Mouse (Mus musculus): ENCODE measurements around the gene Orm2.

The Orm2 gene

DNA sequence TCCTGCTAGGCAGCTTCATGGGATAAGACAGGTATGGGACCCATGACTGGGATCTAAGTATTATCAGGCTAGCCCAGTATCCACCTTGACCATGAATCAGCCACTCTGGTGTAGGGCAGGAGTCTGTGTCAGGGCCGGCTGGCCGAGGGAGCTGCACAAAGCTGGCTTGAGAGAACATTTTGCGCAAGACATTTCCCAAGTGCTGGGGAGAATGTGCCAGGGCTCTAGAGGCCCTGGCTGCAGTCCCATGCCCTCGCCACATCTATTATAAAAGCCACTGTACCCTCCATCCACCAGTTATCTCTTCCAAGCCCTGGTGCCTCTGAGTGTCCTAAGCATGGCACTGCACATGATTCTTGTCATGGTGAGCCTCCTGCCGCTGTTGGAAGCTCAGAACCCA, at the start of gene Orm2:
TSS of gene Orm2 (plus strand) at position 300 of the 400 bp plus-strand sequence.
- DNase-seq (ENCODE audit: low read depth, low spot score): no peak

DNA sequence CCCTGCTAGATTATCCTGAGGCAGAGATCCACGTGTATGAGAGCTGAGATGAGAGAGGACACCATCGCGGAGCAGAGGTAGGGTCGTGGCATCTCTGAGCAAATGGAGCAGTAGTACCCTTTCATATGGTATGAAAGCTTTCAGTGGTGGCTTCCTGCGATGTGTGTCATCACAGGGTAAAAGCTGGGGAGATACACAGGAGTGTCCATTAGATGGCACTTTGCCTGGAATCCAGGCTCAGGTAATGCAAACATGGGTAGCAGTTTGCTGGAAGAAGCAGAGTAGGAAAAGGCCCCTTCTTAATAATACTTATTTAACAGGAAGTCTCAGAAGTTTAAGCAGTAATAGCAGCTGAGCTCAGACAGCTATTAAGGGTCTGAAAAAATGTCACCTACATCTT, 48.2 kb upstream of the Orm2 start:
- DNase-seq (ENCODE audit: low read depth, low spot score): no peak

DNA sequence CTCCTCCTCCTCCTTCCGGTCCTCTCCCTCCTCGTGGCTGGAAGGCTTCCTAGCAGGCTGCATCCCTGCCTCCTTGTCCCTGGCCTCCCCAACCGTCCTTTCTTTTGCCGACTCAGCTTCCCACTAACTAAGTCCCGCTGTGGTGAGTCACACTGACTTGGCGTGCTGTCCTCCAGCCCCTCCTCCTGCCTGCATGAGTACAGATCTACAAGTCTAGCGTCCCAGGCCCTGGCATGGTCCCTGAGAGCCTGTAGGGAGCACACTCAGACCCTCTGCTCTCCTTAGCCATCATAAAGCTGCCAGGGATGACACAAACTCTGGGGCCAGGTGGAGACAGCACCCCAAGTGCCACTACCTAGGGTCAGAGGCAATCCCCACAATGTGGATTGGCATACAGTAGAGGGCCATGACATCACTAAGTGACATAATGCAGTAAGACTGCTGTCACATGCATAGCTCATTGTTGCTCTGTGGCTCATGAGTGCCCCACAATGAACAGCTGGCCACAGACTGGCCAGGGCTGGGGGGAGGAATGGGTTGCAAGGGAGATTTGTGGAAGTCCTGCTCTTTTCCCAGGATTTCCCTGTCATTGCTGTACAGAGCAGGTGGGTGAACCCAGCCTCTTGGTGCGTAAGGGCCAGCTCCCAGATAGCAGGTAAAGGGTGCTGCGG, 46.0 kb upstream of the Orm2 start:
- no peak for DNase-seq (ENCODE audit: low read depth, low spot score)

DNA sequence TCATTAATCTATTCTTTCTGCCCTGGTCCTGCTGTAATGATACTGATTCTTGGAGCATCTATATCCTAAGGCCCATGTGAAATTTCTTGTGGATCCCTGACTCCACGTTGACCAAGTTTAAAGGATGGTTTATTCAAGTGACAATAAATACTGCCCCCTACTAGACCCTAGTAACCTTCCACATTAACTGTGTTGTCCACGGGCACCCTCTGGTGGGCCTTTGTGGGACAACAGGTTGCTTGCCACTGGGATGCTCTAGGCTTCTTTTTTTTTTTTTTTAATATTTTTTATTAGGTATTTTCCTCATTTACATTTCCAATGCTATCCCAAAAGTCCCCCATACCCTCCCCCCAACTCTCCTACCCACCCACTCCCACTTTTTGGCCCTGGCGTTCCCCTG, 42.7 kb upstream of the Orm2 start:
- DNase-seq (ENCODE audit: low read depth, low spot score): peak; percentile 54

DNA sequence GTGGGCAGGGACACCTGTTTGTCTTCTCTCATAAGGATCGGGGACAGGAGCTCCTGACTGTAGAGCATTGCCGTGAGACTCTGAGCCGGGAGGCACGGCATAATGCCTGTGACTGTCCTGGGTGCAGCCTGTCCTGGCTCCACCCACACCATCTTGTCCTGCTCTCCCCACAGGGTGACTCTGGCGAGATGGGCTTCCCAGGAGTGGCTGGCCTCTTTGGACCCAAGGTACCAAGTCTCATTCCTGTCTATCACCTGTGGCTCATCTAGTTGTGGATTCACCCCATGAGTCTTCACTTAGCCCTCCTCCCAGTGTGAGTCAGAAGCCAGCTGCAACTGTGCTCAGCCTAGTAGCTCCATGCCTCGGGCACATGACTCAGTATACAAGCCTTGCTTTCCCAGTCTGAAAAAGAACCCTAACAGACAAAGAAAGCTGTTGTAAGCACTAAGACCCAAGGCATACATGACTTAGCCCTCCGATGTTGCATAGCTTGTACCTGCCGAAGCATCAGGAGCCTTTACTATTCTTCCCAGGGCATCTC, 38.9 kb upstream of the Orm2 start:
- no peak for DNase-seq (ENCODE audit: low read depth, low spot score)

DNA sequence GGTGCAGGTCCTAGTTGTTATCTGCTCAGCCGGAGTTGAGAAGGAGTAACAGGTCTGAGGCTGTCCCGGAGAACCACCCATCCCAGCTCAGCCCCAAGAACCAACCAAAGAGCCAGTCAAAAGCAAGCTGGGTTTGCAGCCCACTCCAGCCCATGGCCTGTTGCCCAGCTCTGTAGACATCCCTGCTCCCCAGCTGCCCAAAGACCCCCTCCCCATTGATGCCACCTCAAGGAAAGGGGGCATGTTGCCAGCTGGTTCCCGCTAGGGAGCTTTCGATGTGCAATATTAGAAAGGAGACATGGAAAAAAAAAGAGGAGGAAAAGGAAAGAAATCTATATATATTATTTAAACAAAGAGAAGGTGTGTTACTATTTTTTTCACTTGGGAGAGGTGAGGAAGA, 28.8 kb upstream of the Orm2 start:
- DNase-seq (ENCODE audit: low read depth, low spot score): no peak

DNA sequence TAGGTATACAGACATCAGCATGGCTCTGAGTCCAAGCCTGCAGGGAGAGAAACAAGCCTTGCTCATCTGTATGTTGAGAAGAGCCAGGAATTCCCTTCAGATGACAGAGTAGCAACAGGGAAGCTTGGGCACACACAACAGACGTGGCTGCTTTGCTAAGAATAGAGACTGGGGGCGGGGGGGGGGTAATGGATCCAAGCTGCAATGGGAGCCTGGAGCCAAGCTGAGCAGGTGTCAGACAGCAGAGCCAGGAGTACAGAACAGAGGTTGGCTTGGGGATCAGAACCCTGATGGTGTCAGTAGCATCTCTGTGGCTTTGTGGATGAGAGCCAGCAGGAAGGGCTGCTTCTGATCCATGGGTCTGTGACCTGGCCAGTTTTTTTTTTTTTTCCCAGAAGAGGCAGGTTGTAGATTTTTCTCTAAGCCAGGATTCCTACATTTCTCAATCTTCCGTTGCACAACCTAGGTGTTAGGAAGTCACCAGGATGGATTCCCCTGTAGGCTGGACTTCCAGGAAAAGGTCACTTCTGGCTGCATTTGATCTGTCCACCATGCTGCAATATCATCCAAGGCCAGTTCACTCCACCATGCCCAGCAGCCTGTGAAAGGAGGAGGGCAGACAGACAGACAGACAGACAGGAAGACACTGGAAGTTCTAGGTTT, 23.7 kb upstream of the Orm2 start:
- no peak for DNase-seq (ENCODE audit: low read depth, low spot score)

DNA sequence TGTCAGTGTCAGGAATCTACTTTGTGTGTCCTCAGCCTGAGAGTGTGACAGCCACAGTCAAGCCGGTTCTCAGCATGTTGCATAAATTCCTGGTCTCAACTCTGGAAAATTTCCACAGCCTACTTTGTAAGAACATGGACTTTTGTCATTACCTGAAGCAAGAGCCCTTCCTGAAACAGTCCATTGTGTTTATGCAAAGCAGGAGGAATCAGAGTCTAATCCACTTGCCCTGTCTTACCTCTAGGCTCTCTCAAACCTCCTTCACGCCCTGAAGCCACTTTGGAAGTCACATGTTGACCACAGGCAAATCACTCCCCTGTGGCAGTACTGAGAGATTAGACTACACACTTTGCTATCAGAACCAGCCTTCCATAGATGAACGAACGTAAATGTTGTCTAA, 19.8 kb upstream of the Orm2 start:
- no peak for DNase-seq (ENCODE audit: low read depth, low spot score)

DNA sequence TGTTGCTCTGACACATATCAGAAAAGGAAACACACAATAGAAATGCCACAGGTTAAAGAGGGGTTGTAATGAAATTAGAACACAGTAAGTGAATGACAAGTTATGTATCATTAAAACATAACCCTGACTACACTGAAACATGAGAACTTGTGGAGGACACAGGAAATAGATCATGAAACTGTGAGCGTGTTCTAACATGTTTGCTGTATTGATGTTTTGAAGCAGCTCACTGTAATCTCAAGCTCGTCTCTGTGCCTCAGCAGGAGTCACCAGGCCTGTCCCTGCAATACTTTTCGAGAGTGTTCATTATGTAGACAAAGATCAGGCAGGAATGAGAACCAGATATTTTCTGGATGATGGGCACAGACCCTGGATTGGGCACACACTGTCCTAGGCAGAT, 18.6 kb upstream of the Orm2 start:
- peak; percentile 19 for DNase-seq (ENCODE audit: low read depth, low spot score)

DNA sequence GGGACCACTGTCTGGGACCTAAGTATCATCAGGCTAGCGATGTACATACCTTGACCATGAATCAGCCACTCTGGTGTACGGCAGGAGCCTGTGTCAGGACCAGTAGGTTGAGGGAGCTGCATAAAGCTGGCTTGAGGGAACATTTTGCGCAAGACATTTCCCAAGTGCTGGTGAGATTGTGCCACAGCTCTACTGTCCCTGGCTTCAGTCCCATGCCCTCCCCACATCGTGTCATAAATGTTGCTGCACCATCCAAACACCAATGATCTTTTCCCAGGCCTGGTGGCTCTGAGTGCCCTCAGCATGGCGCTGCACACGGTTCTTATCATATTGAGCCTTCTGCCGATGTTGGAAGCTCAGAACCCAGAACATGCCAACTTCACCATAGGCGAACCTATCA, 18.0 kb upstream of the Orm2 start, which contains the start of gene Orm1:
TSS of gene Orm1 (plus strand) at position 266 of the 400 bp plus-strand sequence.
- no peak for DNase-seq (ENCODE audit: low read depth, low spot score)

DNA sequence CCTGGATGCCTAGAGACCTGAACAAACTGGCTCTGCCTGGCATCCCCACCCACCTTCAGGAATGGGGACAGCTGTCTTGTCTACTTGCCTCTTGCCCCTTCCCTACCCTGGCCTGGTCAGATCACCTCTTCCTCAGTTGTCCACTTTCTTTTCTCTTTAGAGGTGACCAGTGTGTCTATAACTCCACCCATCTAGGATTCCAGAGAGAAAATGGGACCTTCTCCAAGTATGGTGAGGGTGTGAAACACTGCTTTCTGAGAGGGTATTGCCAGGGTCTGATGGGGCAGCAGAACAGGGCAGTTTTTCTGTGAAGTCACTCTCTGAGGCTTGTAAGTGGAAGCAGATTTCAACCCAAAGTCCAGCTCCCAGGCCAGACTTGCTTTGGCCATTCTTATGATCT, 17.0 kb upstream of the Orm2 start:
- no peak for DNase-seq (ENCODE audit: low read depth, low spot score)

DNA sequence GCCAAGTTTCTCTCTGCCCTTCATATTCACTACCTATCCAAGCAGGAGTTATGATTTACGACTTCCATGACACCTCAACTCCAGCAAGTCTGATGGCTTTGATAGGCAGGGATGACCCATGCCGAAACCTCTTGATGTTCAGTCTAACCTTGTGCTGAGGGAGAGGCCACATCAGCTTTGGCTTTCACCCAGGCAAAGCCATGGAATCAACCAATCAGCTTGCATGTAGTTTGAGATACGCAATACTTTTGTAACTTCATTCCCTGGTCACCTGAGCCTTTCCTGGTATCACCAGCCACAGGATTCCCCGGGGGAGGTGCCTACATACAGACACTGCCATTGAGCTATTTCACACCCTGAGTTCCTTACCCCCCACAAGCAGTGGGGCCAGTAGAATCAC, 15.6 kb upstream of the Orm2 start:
- no peak for DNase-seq (ENCODE audit: low read depth, low spot score)

DNA sequence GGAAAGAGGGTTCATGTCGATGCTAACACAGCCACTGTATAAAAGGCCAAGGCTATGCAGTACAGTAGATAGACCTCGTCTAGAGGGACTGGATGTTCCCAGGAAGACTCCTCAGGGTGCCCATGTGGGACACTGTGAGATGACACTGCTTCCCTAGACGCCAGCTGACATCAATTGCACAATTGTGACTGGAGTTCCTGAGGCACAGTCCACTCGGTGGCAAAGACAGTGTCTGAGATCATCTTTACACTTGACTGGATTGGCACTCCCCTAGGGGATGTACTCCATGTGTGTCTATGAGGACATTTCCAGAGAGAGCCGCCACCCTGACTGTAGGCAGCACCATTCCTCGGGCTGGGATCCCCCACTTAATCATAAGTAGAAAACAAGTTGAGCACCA, 13.7 kb upstream of the Orm2 start:
- DNase-seq (ENCODE audit: low read depth, low spot score): no peak

DNA sequence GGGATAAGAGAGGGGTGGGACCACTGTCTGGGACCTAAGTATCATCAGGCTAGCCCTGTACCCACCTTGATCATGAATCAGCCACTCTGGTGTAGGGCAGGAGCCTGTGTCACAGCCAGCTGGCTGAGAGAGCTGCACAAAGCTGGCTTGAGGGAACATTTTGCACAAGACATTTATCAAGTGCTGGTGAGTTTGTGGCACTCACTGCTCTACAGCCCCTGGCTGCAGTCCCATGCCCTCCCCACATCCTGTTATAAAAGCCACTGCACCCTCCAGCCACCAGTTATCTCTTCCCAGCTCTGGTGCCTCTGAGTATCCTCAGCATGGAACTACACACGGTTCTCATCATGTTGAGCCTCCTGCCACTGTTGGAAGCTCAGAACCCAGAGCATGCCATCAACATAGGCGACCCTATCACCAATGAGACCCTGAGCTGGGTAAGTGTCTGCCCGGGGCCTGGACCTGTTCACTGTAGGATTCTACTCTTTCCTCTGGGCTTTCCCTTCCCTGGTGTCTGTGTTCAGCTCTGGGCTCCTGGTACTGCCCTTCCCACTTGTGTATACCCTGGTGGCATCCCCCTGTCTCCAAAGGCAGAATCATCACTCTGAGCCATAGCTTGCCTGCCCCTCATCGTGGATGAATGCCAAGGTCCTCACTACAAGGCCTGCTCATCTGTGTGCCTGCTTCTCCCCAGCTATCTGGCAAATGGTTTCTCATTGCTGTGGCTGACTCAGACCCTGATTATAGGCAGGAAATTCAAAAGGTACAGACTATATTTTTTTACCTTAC, 6.2 kb upstream of the Orm2 start, which contains the start of gene Orm3:
TSS of gene Orm3 (plus strand) at position 286 of the 789 bp plus-strand sequence.
- DNase-seq (ENCODE audit: low read depth, low spot score): no peak

DNA sequence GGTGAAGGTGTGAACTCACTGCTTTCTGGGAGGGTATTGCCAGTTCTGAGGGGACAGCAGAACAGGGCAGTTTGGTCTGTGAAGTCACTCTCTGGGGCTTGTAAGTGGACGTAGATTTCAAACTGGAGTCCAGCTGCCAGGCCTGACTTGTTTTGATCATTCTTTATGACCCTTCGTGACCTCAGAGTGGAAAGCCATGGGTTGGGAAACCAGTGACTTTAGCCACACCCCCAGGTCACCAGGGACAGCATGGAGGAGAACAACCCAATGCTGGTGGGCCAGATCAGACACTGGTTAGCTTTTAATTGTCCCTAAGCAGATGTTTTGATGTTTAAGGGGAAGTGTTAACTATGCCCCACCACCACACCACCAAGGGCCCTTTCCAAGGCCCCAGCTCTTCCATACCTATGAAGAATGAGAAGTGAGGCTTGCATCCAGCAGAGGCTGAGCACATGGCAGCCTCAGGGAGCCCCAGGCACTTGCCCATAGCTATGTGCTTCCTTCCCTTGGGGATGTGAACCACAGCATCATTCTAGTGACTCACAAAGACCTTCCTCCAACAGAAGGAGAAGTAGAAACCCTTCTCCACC, 5.2 kb upstream of the Orm2 start:
- no peak for DNase-seq (ENCODE audit: low read depth, low spot score)

DNA sequence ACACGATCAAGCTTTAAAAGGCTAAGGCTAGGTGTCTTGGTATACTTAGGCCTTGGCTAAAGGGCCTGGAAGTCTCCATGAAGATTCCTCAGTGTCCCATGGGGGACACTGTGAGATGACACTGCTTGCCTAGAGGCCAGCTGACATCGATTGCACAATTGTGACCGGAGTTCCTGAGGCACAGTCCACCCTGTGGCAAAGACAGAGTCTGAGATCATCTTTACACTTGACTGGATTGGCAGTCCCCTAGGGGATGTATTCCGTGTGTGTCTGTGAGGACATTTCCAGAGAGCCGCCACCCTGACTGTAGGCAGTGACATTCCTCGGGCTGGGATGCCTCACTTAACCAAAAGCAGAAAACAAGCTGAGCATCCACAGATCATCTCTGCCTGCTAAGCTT, 2.4 kb upstream of the Orm2 start:
- no peak for DNase-seq (ENCODE audit: low read depth, low spot score)

DNA sequence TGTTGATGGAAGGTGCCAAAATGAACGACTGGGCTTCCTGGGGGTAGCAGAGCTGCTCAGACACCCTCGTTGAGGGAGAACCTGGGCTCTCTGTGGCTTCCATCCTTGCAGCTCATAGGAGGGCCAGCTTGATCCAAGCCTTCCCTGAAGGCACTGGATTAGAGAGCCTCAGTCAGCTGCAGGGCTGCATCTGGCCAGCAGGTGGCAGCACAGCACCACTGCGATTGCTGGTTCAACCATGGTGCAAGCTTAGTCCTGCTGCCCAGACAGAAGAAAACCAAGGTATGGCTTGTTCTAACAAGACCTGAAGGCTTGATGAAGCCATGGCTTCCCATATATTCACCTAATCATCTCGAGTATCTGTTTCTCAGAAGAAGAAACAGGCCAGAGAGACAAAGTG, 6.3 kb downstream of the Orm2 start:
- peak; percentile 78 for DNase-seq (ENCODE audit: low read depth, low spot score)

DNA sequence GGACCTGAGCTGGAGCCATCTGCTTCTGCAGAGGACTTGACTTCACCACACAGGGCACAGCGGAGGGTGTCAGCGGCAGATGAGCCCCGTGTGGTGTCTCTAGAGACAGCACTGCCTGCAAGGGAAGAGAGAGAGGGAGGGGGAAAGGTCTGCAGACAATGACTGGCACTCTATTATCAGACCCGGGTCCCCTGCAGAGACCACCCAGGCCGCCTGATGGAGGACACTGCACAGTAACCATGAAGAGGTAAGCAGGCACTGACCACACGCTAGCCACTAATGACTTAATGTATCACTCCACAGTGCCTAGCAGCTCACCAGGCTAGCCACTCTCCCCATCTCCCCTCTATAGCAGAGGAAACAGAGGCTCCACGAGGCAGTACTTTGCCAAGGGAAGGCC, 8.6 kb downstream of the Orm2 start:
- DNase-seq (ENCODE audit: low read depth, low spot score): no peak

DNA sequence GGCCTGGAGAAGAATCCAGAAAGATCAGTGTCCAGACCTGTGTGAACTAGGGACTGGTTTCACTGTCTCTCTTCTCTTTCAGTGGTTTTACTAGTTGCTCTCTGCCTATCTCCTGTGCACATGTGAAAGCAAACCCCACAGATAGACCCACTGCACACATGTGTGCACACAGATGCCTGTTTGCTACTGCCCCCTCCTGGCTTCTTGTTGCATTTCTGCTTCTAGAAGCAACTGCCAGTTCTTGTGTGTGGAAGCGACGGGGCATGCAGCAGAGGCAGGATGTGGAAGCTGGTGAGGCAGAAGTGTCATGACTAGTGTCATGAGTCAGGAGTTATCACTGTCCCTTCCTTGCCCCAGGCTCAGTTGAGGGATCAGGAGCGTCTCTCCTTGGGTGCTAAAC, 9.6 kb downstream of the Orm2 start:
- peak; percentile 24 for DNase-seq (ENCODE audit: low read depth, low spot score)

DNA sequence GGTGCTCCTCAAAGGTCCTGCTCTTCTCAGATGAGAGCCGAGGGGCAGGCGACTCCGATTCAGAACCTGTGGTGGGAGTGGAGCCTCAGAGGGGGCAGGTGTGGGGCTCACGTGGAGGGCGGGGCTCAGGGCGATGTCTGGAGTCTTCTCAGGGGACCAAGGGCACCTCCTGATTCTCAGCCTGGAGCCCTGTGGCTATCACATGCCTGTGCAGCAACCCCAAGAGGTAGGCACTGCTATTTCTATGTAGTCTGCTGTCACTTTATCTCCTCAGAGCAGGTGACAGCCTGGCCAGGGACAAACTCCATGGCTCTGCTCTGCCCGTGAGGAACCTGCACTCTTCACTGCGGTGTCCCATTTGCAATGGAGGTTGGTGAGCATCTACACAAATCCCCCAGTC, 11.2 kb downstream of the Orm2 start:
- DNase-seq (ENCODE audit: low read depth, low spot score): no peak

DNA sequence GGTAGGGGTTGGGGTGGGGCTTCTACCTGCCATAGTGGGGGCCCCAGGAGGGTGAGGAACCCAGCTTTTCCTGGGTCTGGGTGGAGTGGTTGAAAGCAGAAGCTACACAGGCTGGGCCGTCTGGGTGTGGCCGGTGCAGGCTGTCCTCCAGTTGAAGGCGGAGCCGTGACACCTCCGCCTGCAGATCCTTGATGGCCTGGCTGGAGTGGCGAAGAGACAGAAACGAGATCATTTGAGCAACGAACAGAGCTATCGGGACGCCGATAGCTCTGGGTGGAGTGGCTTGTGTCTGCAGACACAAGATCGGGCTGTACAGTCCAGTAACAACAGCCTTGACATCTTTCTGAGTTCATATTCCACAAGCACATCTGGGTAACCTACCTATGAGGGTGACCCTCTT, 12.1 kb downstream of the Orm2 start:
- DNase-seq (ENCODE audit: low read depth, low spot score): no peak

DNA sequence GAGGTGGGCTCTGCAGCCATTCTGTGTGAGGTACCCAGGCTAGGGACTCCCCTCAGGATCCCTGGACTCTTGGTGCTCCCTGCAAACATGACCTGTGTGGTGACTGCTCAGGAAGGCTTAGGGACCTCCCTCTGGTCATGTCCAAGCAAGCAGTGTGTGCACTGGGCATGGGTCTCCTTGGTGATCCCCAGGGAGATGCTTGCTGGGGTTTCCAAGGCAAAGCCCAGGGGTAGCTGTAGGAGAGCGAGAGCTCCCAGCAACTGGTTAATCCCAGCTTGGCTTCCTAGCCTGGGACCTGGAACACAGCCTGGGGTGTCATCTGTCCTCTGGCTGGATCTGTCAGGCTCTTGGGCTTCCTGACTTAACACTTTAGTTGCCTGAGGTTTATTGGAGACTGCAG, 13.1 kb downstream of the Orm2 start:
- DNase-seq (ENCODE audit: low read depth, low spot score): no peak
